Mouse (Mus musculus): ENCODE results near the gene Olfr447.
A peak's percentile ranks its signal among the peaks of the same experiment; 100 is the strongest.

The Olfr447 gene

DNA sequence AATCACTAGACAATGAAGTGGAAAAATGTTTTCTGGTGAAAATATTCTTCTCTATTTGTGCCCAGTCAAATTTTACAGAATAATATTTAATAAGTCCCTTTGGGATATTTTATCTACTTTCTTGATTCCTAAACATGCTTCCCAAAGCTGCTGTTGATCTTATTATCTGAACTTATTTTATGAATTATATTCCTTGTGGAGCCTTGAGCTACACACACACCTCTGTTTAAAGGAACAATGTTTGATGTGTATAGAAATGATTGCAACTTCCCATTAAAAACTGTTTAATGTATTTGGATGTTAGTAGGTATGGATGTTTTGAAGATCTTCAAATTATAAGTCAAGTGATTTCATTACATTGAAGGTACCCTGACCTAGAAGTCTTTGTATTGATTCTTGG lies at the start of gene Olfr447:
Olfr447 (plus strand) TSS at position 301 of the 400 bp plus-strand sequence.
- no peak for DNase-seq (ENCODE audit: low spot score)

DNA sequence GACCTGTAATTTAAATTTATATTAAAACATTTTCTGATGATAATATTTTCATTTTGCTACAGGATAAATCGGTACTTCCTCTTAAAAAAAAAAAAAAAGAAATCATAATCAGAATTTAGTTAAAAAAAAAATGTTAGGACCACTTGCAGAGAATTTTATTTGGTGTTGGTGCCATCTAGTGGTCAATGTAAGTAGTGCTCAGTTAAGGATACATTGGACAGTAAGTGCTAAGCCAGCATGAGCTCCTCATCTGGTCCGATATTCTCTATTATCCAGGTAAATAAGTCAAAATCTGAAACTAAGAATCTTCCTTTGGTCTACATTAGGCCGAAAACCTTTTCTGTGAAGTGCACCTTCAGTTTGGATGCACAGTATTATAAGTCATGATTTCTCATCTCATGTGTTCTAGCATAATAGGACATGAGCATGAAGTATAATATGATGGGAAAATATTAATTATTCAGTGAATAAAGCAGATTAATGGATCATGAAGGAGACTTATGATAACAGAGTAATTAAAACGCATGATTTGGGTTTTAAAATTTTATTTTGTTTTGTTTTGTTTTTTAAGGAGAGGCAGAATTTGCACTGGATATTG lies 48.4 kb upstream of the Olfr447 start:
- peak; percentile 58 for DNase-seq (ENCODE audit: low spot score)

DNA sequence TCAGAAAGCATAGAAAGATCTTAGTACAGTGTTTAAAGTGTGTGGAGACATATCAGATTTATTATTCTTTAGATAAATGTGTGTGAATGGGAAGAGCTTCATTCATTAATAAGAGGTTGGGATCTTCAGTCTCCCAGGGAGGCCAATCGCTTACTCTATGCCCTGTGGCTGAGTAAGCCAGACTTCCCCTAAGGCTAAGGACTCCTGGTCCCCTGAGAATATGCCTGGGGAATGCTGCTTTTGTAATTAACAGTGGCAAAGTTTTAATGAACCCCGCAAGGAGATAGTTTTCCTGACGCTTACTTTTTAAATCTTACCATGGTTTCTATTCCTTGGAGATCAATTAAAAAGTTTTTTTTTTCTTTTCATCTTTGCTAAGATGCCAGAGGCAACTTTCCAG lies 39.0 kb upstream of the Olfr447 start:
- DNase-seq (ENCODE audit: low spot score) = no peak

DNA sequence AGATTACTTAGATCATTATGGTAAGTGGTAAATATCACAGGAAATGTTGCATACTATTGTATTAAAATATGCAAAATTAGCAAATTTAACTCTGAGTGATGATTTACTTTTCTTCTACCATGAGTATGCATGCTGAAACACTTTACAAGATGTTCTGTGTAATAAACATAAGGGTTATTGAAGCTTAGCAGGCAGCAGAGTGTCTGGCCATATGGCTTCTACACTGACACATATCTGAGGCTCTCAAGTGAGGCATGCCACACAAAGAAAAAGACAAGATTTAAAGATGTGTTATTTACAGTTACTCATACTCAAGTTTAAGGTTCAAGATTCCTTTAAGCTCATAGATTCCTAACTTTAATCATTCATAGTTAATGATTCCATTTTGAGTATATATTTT lies 32.4 kb upstream of the Olfr447 start:
- DNase-seq (ENCODE audit: low spot score) = no peak

DNA sequence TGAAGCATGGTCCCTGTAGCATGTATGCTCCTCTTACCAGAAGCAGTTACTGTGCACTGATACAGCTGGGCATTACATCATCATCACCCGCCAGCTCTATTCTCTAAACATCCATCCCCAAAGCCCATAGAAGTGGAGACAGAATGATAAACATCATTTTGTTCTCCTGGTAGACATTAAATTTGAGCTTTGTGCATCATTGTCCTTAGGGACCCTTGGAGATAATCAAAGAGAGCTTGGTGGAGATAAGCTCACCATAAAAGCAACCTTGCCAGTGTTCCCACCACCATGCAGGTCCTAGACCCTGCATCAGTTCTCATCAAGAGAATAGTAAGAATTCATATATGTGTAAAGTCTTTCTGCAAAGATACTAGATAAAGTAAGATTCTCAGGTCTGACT lies 18.5 kb upstream of the Olfr447 start, which contains the start of gene Olfr448:
Olfr448 (plus strand) TSS at position 301 of the 400 bp plus-strand sequence.
- DNase-seq (ENCODE audit: low spot score) = no peak

DNA sequence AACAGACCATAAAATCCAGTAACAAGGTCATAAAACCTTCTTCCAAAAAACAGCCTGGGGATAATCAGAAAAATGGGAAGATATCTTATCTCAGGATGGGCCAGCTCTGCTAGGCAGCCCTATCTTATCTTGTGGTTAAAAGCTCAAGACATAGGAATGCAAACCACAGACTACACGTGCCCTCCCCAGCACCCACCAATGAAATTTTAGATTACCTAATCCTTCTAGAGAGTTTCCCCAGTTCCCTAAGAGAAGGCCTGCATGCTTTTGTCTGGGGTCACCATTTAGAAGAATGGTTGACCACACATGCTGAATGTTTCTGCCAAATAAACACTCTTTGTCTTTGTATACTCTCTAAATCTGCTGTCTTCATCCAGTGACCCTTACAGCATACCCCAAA lies 8.3 kb upstream of the Olfr447 start:
- DNase-seq (ENCODE audit: low spot score) = no peak

DNA sequence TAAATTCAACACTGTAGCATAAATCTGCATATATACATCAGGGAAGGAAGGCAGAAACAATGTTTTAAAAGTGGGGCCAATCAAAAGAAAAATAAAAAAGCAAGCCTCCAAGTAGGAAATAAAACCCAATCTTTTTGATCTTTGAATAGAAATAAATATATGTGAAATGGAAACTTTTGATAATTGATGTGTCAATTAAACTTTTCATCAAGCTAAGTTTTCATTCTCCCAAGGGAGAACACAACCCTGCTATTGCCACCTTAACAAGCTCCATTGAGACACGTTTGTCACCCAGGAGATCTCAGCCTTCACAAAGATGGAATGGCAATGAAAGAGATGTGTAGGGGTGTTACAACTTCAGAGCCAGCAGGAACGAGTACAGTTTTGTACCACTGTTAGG lies 12.4 kb downstream of the Olfr447 start, which contains the start of gene Olfr446:
Olfr446 (plus strand) TSS at position 301 of the 400 bp plus-strand sequence.
- no peak for DNase-seq (ENCODE audit: low spot score)

DNA sequence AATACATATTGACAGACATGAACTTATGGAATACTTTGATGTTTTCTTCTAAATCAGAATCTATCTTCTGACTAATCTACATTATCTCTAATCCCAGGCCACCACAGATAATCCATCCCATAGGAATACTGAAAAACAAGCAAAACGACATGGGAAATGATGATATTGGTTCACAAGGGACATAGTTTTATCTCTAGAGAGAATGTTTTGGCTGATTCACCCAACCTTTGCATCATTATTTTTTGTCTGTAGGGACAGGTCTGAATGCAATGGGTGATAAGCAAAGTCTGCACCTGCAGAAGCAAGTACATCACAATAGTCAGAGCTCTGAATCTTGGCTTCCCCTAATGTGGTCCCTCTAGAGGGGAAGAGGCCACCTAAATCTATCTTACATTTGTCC lies 40.1 kb downstream of the Olfr447 start, which contains the start of gene Olfr444:
Olfr444 (plus strand) TSS at position 301 of the 400 bp plus-strand sequence.
- DNase-seq (ENCODE audit: low spot score) = no peak
